ENCODE assay signal across 7 mouse cellular contexts in genomic region chr12:32910560-32911194, GRCm38 (mm10). TPM values are rescaled to one million over a fixed set of nuclear protein-coding genes. Genes with fewer than 3 reads are reported as not detected.
DNase-seq lines count a peak whose midpoint lies in the region; ATAC-seq and TF ChIP-seq lines count a peak whose summit lies in the region.

No protein-coding gene starts in this region.

- H3K4me2 ChIP-seq in heart, embryonic 14.5 days (ENCODE audit: low read length): peak overlapping the region; percentile 52

- H3K4me3 ChIP-seq in MEL (ENCODE audit: control insufficient read depth in 1 of 2, insufficient read depth in 1 of 2, low read depth in 2 of 2, low read length in 2 of 2): no peak overlapping the region
- 0 out of 4 replicates have a peak overlapping the region, but pooled peaks of 1 of the 2 experiments have one; percentile 13 for H3K4me3 ChIP-seq in heart, embryonic 14.5 days (ENCODE audit: control insufficient read depth in 1 of 2, insufficient read depth in 1 of 2, low read depth in 1 of 2, low read length in 2 of 2)
- H3K4me3 ChIP-seq in midbrain, embryonic 10.5 days: peak overlapping the region; percentile 34

- no peak for TF ChIP-seq POLR2A in MEL (IDR thresholded peaks at IDR 0.05; ENCODE audit: control insufficient read depth in 1 of 2, insufficient read depth in 1 of 2, low read depth in 1 of 2, low read length in 2 of 2, poor library complexity in 1 of 2)

- no peak for ATAC-seq in heart, embryonic 14.5 days (ENCODE audit: insufficient number of reproducible peaks, insufficient read depth, low FRiP score, low read depth)

- peak; percentile 78 for DNase-seq in CD4-positive, CD25-positive, alpha-beta regulatory T cell, adult 2 months (ENCODE audit: low read depth, low spot score)
- DNase-seq in MEL (ENCODE audit: low read depth, low spot score): peak; percentile 81
- peak; percentile 70 to 80 for DNase-seq in cerebellum, postnatal 10 days
- peak; percentile 42 to 75 for DNase-seq in kidney, postnatal 36 days
- peak; percentile 70 for DNase-seq in midbrain, embryonic 10.5 days (ENCODE audit: low spot score)
- peak; percentile 80 for DNase-seq in thymus, postnatal 0 days (ENCODE audit: low spot score)

- TF ChIP-seq EP300 in MEL (IDR thresholded peaks at IDR 0.05; ENCODE audit: low read depth in 1 of 2, low read length in 2 of 2): no peak

- 41% methylated on average over 15 of the region's 15 CpGs for WGBS in heart, embryonic 14.5 days
- WGBS in midbrain, embryonic 10.5 days: 35% methylated on average over 15 of the region's 15 CpGs

- TF ChIP-seq CTCF in MEL (IDR thresholded peaks at IDR 0.05 in 2 of 3, conservative IDR thresholded peaks at IDR 0.05 in 1 of 3; ENCODE audit: control insufficient read depth in 1 of 3, insufficient read depth in 1 of 3, low read depth in 2 of 3, low read length in 3 of 3, poor library complexity in 1 of 3, severe bottlenecking in 1 of 3): peak; percentile 81 to 84 (median 81)

- H3K9ac ChIP-seq in MEL (ENCODE audit: control insufficient read depth, low read depth, low read length, poor library complexity, severe bottlenecking): no peak overlapping the region
- no peak overlapping the region for H3K9ac ChIP-seq in heart, embryonic 14.5 days (ENCODE audit: low read length)

- H3K27ac ChIP-seq in MEL (ENCODE audit: control insufficient read depth, low read depth, low read length): no peak overlapping the region
- H3K27ac ChIP-seq in heart, embryonic 14.5 days (replicated peaks in 1 of 2; ENCODE audit: control insufficient read depth in 1 of 2, insufficient read depth in 1 of 2, low read depth in 2 of 2, low read length in 2 of 2): no peak overlapping the region
- no peak overlapping the region for H3K27ac ChIP-seq in midbrain, embryonic 10.5 days (replicated peaks)

- no peaks in the 10 kb centered on the region for H3K36me3 ChIP-seq in MEL (ENCODE audit: control insufficient read depth in 1 of 2, insufficient read depth in 2 of 2, low read length in 2 of 2)
- H3K36me3 ChIP-seq in heart, embryonic 14.5 days (ENCODE audit: control insufficient read depth, insufficient read depth, low read length): no peaks in the 10 kb centered on the region
- H3K36me3 ChIP-seq in midbrain, embryonic 10.5 days: no peaks in the 10 kb centered on the region

- H3K4me1 ChIP-seq in MEL (ENCODE audit: control insufficient read depth in 1 of 2, insufficient read depth in 2 of 2, low read length in 2 of 2): no peaks in the 10 kb centered on the region; a peak in 1 of 4 replicates
- peaks cover 2 to 8% of the 10 kb centered on the region in 2 experiments; a peak in 2 of 4 replicates for H3K4me1 ChIP-seq in heart, embryonic 14.5 days (ENCODE audit: control insufficient read depth in 2 of 2, insufficient read depth in 2 of 2, low read length in 2 of 2)
- H3K4me1 ChIP-seq in midbrain, embryonic 10.5 days: peaks cover 17% of the 10 kb centered on the region

- H3K79me2 ChIP-seq in MEL (ENCODE audit: control insufficient read depth, insufficient read depth, low read length, poor library complexity): no peaks in the 10 kb centered on the region

- no peaks in the 10 kb centered on the region for H3K9me3 ChIP-seq in MEL (replicated peaks; ENCODE audit: insufficient read depth, low read length)
- H3K9me3 ChIP-seq in heart, embryonic 14.5 days (ENCODE audit: control insufficient read depth, low read length): no peaks in the 10 kb centered on the region
- H3K9me3 ChIP-seq in midbrain, embryonic 10.5 days (replicated peaks): no peaks in the 10 kb centered on the region

- H3K27me3 ChIP-seq in MEL (ENCODE audit: control insufficient read depth in 1 of 2, insufficient read depth in 2 of 2, low read length in 2 of 2): peaks cover 0 to 5% of the 10 kb centered on the region in 2 experiments
- peaks cover 5% of the 10 kb centered on the region for H3K27me3 ChIP-seq in heart, embryonic 14.5 days (ENCODE audit: control insufficient read depth, insufficient read depth, low read length)
- H3K27me3 ChIP-seq in midbrain, embryonic 10.5 days (ENCODE audit: low read depth, poor library complexity, severe bottlenecking): no peaks in the 10 kb centered on the region

- peak; percentile 67 for TF ChIP-seq RAD21 in MEL (IDR thresholded peaks at IDR 0.05; ENCODE audit: low read depth, low read length)

TF ChIP-seq in MEL, 35 proteins besides CTCF, POLR2A, EP300 and RAD21:
- TF ChIP-seq MXI1 (IDR thresholded peaks at IDR 0.05; ENCODE audit: low read depth, low read length) (no peak), SIN3A (IDR thresholded peaks at IDR 0.05; ENCODE audit: low read length) (no peak), SMC3 (IDR thresholded peaks at IDR 0.05; ENCODE audit: low read depth, low read length) (peak; percentile 69), ZC3H11A (IDR thresholded peaks at IDR 0.05; ENCODE audit: low read depth, low read length) (peak; percentile 40; the same call in 1 of the 2 replicates), POLR2AphosphoS5 (IDR thresholded peaks at IDR 0.05; ENCODE audit: borderline replicate concordance, low read depth, low read length) (no peak)

RNA-seq across cellular contexts. Expression of gene Sypl, which starts 43.0 kb away (rescaled TPM):
- 13.3 and 19.2 TPM in 2 replicates for total RNA-seq in MEL (2012; rRNA removed)
- 100 to 1,000 TPM in 1 of 2 experiments, 10 to 100 TPM in 1; 52.8 to 110 TPM for polyA plus RNA-seq in MEL (2012; ENCODE audit: insufficient read depth in 1 of 2, insufficient read length in 2 of 2, low read depth in 1 of 2, low replicate concordance in 2 of 2, missing spikeins in 1 of 2)
- polyA plus RNA-seq in heart, embryonic 14.5 days (2014; fragmentation: Nextera tagmentation; extraction: Ambion mirVana): 105 and 109 TPM in 2 replicates
- polyA plus RNA-seq in midbrain, embryonic 10.5 days (2016; fragmentation: Nextera tagmentation; extraction: Ambion mirVana): 41.7 and 47.7 TPM in 2 replicates
- 109 and 111 TPM in 2 replicates for polyA plus RNA-seq in thymus, postnatal 0 days (2015; fragmentation: Nextera tagmentation; extraction: Ambion mirVana)
